Mouse (Mus musculus) intestine, postnatal 0 days (tissue): ENCODE data around the gene Mal. TPM values are rescaled to one million over a fixed set of nuclear protein-coding genes. Genes with fewer than 3 reads are reported as not detected.

Experiments
- ATAC-seq: fragments of 200-750 bp; cut with Nextera tagmentation; 2 replicates; pipeline ENCODE4 v1.8.0; 2017; ENCODE audit warnings: mild to moderate bottlenecking, moderate TSS enrichment, moderate library complexity
- H3K27ac ChIP-seq: fragments of 300-500 bp; sonication (generic); 2 replicates; pipeline ENCODE4 v1.5.1; 2014; ENCODE audit warnings: mild to moderate bottlenecking, low read depth, low read length, moderate library complexity
- H3K27me3 ChIP-seq: fragments of 300-500 bp; sonication (generic); replicated peaks from 2 replicates; pipeline ENCODE4 v1.6.1; 2014; ENCODE audit warnings: low read length, mixed read lengths; ENCODE audit not compliant: control insufficient read depth, insufficient read depth
- H3K36me3 ChIP-seq: fragments of 300-500 bp; sonication (generic); 2 replicates; pipeline ENCODE4 v1.6.1; 2014; ENCODE audit warnings: mild to moderate bottlenecking, moderate library complexity; ENCODE audit not compliant: control insufficient read depth, insufficient read depth
- H3K4me1 ChIP-seq: fragments of 300-500 bp; sonication (generic); replicated peaks from 2 replicates; pipeline ENCODE4 v1.6.1; 2014; ENCODE audit warnings: antibody characterized with exemption, low read length, mixed read lengths; ENCODE audit not compliant: control insufficient read depth, insufficient read depth
- H3K4me2 ChIP-seq: fragments of 300-500 bp; sonication (generic); replicated peaks from 2 replicates; pipeline ENCODE4 v1.6.1; 2014; ENCODE audit warnings: low read depth, mild to moderate bottlenecking, moderate library complexity
- H3K4me3 ChIP-seq: fragments of 300-500 bp; sonication (generic); 2 replicates; pipeline ENCODE4 v1.5.1; 2014; ENCODE audit warnings: low read depth, low read length
- H3K9ac ChIP-seq: fragments of 300-500 bp; sonication (generic); 2 replicates; pipeline ENCODE4 v1.6.1; 2014; ENCODE audit warnings: mild to moderate bottlenecking, low read depth, low read length
- H3K9me3 ChIP-seq: fragments of 300-500 bp; sonication (generic); 2 replicates; pipeline ENCODE4 v1.6.1; 2016; ENCODE audit warnings: mixed run types; ENCODE audit not compliant: control insufficient read depth
- CTCF ChIP-seq: sonication (generic); IDR thresholded peaks from 2 replicates; pipeline ENCODE4 v1.5.1; 2016; ENCODE audit warnings: low read depth, mild to moderate bottlenecking, control low read depth, antibody characterized with exemption, moderate library complexity
- WGBS: fragments of 180-500 bp; shearing (Covaris S2); extraction: QIAGEN DNeasy Blood & Tissue Kit; methylation state at CpG from one replicate; pipeline ENCODE4 v1.1.7; 2014; 5-methylcytosine and 5-hydroxymethylcytosine counted together
- polyA plus RNA-seq: library from polyadenylated mRNA; unstranded; fragments of >200 nt; fragmentation: Nextera tagmentation; extraction: Ambion mirVana; gene quantifications from 2 replicates; pipeline ENCODE4 v1.2.1, GENCODE M21; 2015

Gene Mal
- polyA plus RNA-seq, 1 experiment from 2014 or later = 1.9 TPM

DNA sequence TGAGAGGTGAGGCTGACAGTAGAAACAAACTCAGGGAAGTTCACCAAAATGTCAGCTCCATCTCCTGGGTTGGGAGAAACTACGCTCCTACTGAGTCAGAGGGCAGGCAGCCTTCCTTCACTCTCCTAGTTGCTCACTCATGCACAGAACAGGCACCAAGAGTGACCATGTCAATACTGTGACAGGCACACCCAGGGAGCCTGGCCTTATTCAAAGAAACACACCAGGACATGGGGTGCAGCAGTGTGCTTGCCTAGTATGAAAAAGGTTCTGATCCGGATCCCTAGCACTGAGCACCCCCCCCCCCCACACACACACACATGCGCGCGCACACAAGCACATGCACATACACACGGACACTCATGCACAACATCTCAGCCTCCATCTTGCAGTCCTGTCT lies 8.3 kb downstream of the Mal start:
- Histone ChIP-seq H3K4me2 (no peak overlapping the region), H3K27ac (no peak overlapping the region), H3K4me1 (no peaks in the 10 kb centered on the region), H3K9ac (no peak overlapping the region), H3K9me3 (no peaks in the 10 kb centered on the region), H3K27me3 (0 out of 2 replicates have a peak, but pooled peaks cover 3% of the 10 kb centered on the region), H3K36me3 (no peaks in the 10 kb centered on the region), H3K4me3 (no peak overlapping the region)
- no peak for ATAC-seq
- no peak for TF ChIP-seq CTCF
- WGBS = 93% methylated on average over 6 of the region's 6 CpGs

DNA sequence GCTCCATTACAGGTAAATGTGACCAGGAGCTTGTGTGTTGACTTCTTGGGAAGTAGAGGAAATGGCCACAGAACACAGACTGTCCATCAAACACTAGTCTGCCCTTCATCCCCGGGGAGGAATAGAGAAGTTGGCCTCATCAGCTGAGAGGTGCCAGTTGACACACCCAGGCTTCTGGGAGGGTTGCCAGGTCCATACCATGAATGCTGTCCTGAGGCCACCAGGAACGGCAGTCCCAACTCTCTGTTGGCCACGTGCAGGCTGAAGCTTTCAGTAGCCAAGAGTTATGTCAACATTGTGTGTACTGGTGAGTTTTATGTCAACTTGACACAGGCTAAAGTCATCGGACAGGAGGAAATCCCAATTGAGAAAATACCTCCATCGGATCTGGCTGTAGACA lies 9.6 kb downstream of the Mal start:
- Histone ChIP-seq H3K9me3 (no peaks in the 10 kb centered on the region), H3K9ac (no peak overlapping the region), H3K4me1 (no peaks in the 10 kb centered on the region), H3K27me3 (0 out of 2 replicates have a peak, but pooled peaks cover 3% of the 10 kb centered on the region), H3K4me2 (no peak overlapping the region), H3K36me3 (no peaks in the 10 kb centered on the region), H3K4me3 (no peak overlapping the region), H3K27ac (no peak overlapping the region)
- 50% methylated on average over 5 of the region's 5 CpGs for WGBS
- no peak for TF ChIP-seq CTCF
- no peak for ATAC-seq

DNA sequence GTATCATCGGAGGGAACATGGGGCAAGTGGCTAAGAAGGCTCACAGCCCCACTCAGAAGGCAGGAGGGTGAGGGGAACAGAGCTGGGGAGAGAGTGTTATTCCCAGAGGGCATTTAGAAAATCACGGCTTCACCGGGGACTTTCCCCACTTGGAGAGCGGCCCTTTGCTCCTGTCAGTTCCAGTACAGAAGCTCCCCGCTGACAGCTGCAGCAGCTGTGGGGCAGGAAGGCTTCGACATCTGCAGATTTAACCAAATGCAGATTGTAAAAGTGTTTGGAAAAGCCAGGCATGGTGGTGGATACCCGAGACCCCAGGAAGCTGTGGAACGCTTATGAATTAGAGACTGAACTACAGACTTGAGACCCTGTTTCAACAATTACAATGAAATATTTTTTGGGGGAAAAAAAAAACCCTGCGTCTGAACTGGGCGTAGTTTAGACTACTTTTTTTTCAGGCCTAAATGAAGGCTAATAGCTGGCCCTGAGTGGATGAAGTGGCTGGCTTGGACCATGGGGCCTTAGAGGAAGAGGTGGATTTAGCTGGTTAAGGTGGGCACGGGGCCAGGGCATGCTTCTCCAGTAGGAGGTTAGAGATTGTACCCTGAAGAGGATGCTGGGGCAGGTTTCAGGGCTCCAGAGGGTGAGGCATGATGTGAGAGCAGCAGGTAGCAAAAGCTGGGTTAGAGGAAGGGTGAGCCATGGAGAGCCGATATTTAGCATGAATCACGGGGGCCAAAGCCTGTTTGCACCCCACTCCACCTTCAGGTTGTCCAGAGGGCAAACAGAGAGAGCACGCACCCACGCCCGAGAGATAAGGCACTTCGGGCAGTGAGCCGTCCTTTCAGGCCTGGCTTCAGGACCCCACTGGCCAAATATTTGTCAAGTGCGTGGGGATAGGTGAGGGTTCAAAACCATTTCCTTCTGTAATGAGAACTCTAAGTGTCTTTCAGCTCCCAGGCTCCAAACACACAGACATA lies 12.5 kb downstream of the Mal start:
- H3K9ac ChIP-seq = no peak overlapping the region
- no peaks in the 10 kb centered on the region for H3K36me3 ChIP-seq
- H3K27me3 ChIP-seq = 0 out of 2 replicates have a peak, but pooled peaks cover 3% of the 10 kb centered on the region
- no peaks in the 10 kb centered on the region for H3K4me1 ChIP-seq
- 51% methylated on average over 19 of the region's 19 CpGs for WGBS
- H3K4me3 ChIP-seq = no peak overlapping the region
- H3K27ac ChIP-seq = no peak overlapping the region
- ATAC-seq = no peak
- H3K4me2 ChIP-seq = no peak overlapping the region
- no peaks in the 10 kb centered on the region for H3K9me3 ChIP-seq
- no peak for TF ChIP-seq CTCF

DNA sequence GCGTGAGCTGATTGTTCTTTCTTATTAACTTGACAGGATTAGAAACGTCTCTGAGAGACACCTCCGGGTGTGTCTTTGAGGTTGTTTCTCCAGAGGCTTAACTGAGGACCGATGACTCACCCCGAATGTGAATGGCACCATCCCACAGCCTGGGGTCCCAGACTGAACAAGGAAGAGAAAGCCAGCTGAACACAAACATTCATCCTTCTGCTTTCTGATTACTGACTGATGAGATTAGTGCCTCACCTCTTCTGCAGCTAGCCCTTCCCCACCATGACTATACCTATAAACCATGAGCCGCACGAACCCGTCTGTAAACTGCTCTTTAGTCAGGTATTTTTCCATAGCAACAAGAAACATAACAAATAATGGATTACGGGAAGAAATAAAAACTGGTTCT lies 17.5 kb downstream of the Mal start:
- no peak overlapping the region for H3K9ac ChIP-seq
- H3K4me1 ChIP-seq = no peaks in the 10 kb centered on the region
- no peaks in the 10 kb centered on the region for H3K9me3 ChIP-seq
- no peak overlapping the region for H3K4me2 ChIP-seq
- no peak overlapping the region for H3K4me3 ChIP-seq
- WGBS = 57% methylated on average over 9 of the region's 9 CpGs
- TF ChIP-seq CTCF = no peak
- no peaks in the 10 kb centered on the region for H3K27me3 ChIP-seq
- H3K27ac ChIP-seq = no peak overlapping the region
- H3K36me3 ChIP-seq = no peaks in the 10 kb centered on the region
- ATAC-seq = no peak

DNA sequence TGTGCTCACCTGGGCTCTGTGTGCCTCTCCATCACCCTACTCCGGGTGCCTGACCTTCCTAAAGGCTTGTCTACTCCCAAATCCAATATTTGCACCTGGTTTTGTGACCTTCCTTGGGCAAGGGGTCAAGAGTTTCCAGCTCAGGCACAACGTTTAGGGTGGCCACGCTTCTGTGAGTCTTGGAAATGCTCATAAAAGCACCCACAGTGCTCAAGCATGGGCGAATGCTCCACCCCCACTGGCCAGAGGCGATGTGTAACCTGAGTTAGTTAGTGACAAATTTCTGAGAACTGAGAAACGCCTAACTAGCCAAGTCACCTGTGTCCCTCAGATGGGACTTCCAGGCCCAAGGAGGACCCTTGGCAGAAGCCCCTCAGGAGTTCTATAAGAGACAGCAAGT lies 20.9 kb downstream of the Mal start:
- Histone ChIP-seq H3K27ac (no peak overlapping the region), H3K9ac (no peak overlapping the region), H3K9me3 (no peaks in the 10 kb centered on the region), H3K36me3 (no peaks in the 10 kb centered on the region), H3K4me1 (no peaks in the 10 kb centered on the region), H3K27me3 (no peaks in the 10 kb centered on the region), H3K4me2 (no peak overlapping the region), H3K4me3 (no peak overlapping the region)
- no peak for TF ChIP-seq CTCF
- no peak for ATAC-seq
- WGBS = 55% methylated on average over 6 of the region's 6 CpGs

DNA sequence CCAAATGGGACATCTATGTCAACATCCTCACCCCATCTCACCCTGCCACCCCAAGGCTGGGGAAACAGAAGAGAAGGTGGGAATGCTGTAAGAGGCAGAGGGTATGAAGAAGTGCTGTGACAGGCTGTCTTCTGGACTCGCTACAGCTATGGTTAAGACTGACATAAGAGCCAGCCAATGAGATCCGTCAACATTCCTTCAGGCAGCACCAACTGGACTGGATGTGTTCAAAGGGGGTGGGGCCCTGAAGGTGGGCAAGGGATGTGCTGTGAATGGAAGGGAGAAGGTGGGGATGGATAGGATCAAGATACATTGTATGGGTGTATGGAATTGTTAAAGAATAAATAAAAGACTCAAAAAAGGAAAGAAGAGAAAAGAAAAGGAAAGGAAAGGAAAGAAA lies 23.9 kb downstream of the Mal start:
- no peak overlapping the region for H3K4me3 ChIP-seq
- H3K27me3 ChIP-seq = no peaks in the 10 kb centered on the region
- 61% methylated on average over 2 of the region's 2 CpGs for WGBS
- H3K9ac ChIP-seq = no peak overlapping the region
- TF ChIP-seq CTCF = no peak
- H3K36me3 ChIP-seq = no peaks in the 10 kb centered on the region
- ATAC-seq = no peak
- no peak overlapping the region for H3K4me2 ChIP-seq
- H3K9me3 ChIP-seq = no peaks in the 10 kb centered on the region
- H3K27ac ChIP-seq = no peak overlapping the region
- H3K4me1 ChIP-seq = no peaks in the 10 kb centered on the region
